Comparison of ENCODE assay signal across 8 mouse cellular contexts in genomic region chr5:24483326-24483725, GRCm38 (mm10). TPM values are rescaled to one million over a fixed set of nuclear protein-coding genes. Genes with fewer than 3 reads are reported as not detected.
DNase-seq lines count a peak whose midpoint lies in the region; ATAC-seq and TF ChIP-seq lines count a peak whose summit lies in the region.

No protein-coding gene starts in this region.

- peaks cover 16% of the 10 kb centered on the region for H3K4me1 ChIP-seq in intestine, embryonic 15.5 days (replicated peaks)
- peaks cover 43% of the 10 kb centered on the region for H3K4me1 ChIP-seq in midbrain, embryonic 15.5 days
- peaks cover 16% of the 10 kb centered on the region; the same call in 1 of the 2 replicates for H3K4me1 ChIP-seq in stomach, embryonic 15.5 days

- H3K27ac ChIP-seq in gastrocnemius, adult 2 months = no peak overlapping the region
- peak overlapping the region; percentile 74 for H3K27ac ChIP-seq in intestine, embryonic 15.5 days
- H3K27ac ChIP-seq in midbrain, embryonic 15.5 days = no peak overlapping the region
- H3K27ac ChIP-seq in stomach, embryonic 15.5 days = peak overlapping the region; percentile 32; the same call in 1 of the 2 replicates

- no peak overlapping the region for H3K4me3 ChIP-seq in gastrocnemius, adult 2 months
- no peak overlapping the region for H3K4me3 ChIP-seq in intestine, embryonic 15.5 days (replicated peaks)
- H3K4me3 ChIP-seq in midbrain, embryonic 15.5 days = no peak overlapping the region
- H3K4me3 ChIP-seq in stomach, embryonic 15.5 days (replicated peaks) = no peak overlapping the region

- no peaks in the 10 kb centered on the region for H3K27me3 ChIP-seq in intestine, embryonic 15.5 days (replicated peaks)
- H3K27me3 ChIP-seq in midbrain, embryonic 15.5 days (replicated peaks) = no peaks in the 10 kb centered on the region
- no peaks in the 10 kb centered on the region for H3K27me3 ChIP-seq in stomach, embryonic 15.5 days (replicated peaks)

- no peaks in the 10 kb centered on the region for H3K9me3 ChIP-seq in intestine, embryonic 15.5 days
- H3K9me3 ChIP-seq in midbrain, embryonic 15.5 days = no peaks in the 10 kb centered on the region
- no peaks in the 10 kb centered on the region for H3K9me3 ChIP-seq in stomach, embryonic 15.5 days

- TF ChIP-seq CTCF in gastrocnemius, adult 2 months (IDR thresholded peaks at IDR 0.05) = peak; percentile 77

- intact Hi-C loops in gastrocnemius, adult 2 months (cut with DNase I) = no loop called here

- H3K4me2 ChIP-seq in intestine, embryonic 15.5 days (replicated peaks) = peak overlapping the region; percentile 38
- no peak overlapping the region for H3K4me2 ChIP-seq in midbrain, embryonic 15.5 days
- H3K4me2 ChIP-seq in stomach, embryonic 15.5 days = peak overlapping the region; percentile 2; the same call in 1 of the 2 replicates

- DNase-seq in 3T3-L1 (ENCODE audit: low read depth, low spot score) (peak; percentile 80), NIH3T3 (ENCODE audit: low read depth) (peak; percentile 76), liver (peak; percentile 65)
- peak; percentile 81 for DNase-seq in cerebellum, adult 9-11 months
- DNase-seq in gastrocnemius, adult 2 months = peak; percentile 72

- H3K36me3 ChIP-seq in intestine, embryonic 15.5 days = peaks cover 55% of the 10 kb centered on the region
- H3K36me3 ChIP-seq in midbrain, embryonic 15.5 days (replicated peaks) = peaks cover 21% of the 10 kb centered on the region; the same call in 1 of the 2 replicates
- peaks cover 62% of the 10 kb centered on the region for H3K36me3 ChIP-seq in stomach, embryonic 15.5 days

- ATAC-seq in intestine, embryonic 15.5 days = peak; percentile 58
- peak; percentile 38 for ATAC-seq in midbrain, embryonic 15.5 days (replicated peaks)
- peak; percentile 37; the same call in 1 of the 2 replicates for ATAC-seq in stomach, embryonic 15.5 days (ENCODE audit: insufficient read depth, low FRiP score, low read depth)

- 15% methylated on average over 11 of the region's 11 CpGs for WGBS in intestine, embryonic 15.5 days
- 20% methylated on average over 11 of the region's 11 CpGs for WGBS in midbrain, embryonic 15.5 days
- WGBS in stomach, embryonic 15.5 days = 26% methylated on average over 11 of the region's 11 CpGs

- peak overlapping the region; percentile 12; the same call in 1 of the 2 replicates for H3K9ac ChIP-seq in intestine, embryonic 15.5 days
- H3K9ac ChIP-seq in midbrain, embryonic 15.5 days = no peak overlapping the region
- H3K9ac ChIP-seq in stomach, embryonic 15.5 days = no peak overlapping the region

RNA-seq across cellular contexts. Expression of gene Agap3, which starts 31.3 kb away (rescaled TPM):
- 10 to 100 TPM; 67.8 to 71.0 TPM for total RNA-seq in gastrocnemius, adult 2 months (2021)
- polyA plus RNA-seq in intestine, embryonic 15.5 days (2015; fragmentation: Nextera tagmentation; extraction: Ambion mirVana) = 28.7 and 28.9 TPM in 2 replicates
- polyA plus RNA-seq in midbrain, embryonic 15.5 days (2015; fragmentation: Nextera tagmentation; extraction: Ambion mirVana) = 122 and 124 TPM in 2 replicates
- 35.9 and 37.7 TPM in 2 replicates for polyA plus RNA-seq in stomach, embryonic 15.5 days (2015; fragmentation: Nextera tagmentation; extraction: Ambion mirVana)

RNA-seq across cellular contexts. Expression of gene Tmub1, which starts 35.7 kb away (rescaled TPM):
- total RNA-seq in gastrocnemius, adult 2 months (2021) = 10 to 100 TPM; 18.1 to 22.2 TPM
- polyA plus RNA-seq in intestine, embryonic 15.5 days (2015; fragmentation: Nextera tagmentation; extraction: Ambion mirVana) = 22.4 and 23.6 TPM in 2 replicates
- polyA plus RNA-seq in midbrain, embryonic 15.5 days (2015; fragmentation: Nextera tagmentation; extraction: Ambion mirVana) = 62.9 and 63.7 TPM in 2 replicates
- 22.0 and 22.3 TPM in 2 replicates for polyA plus RNA-seq in stomach, embryonic 15.5 days (2015; fragmentation: Nextera tagmentation; extraction: Ambion mirVana)

RNA-seq across cellular contexts. Expression of gene Fastk, which starts 38.2 kb away (rescaled TPM):
- total RNA-seq in gastrocnemius, adult 2 months (2021) = 100 to 1,000 TPM; 163 to 214 TPM
- 104 and 110 TPM in 2 replicates for polyA plus RNA-seq in intestine, embryonic 15.5 days (2015; fragmentation: Nextera tagmentation; extraction: Ambion mirVana)
- 96.6 and 104 TPM in 2 replicates for polyA plus RNA-seq in midbrain, embryonic 15.5 days (2015; fragmentation: Nextera tagmentation; extraction: Ambion mirVana)
- polyA plus RNA-seq in stomach, embryonic 15.5 days (2015; fragmentation: Nextera tagmentation; extraction: Ambion mirVana) = 98.1 and 103 TPM in 2 replicates

RNA-seq across cellular contexts. Expression of gene Gbx1, which starts 43.7 kb away (rescaled TPM):
- not detected for total RNA-seq in gastrocnemius, adult 2 months (2021)
- polyA plus RNA-seq in intestine, embryonic 15.5 days (2015; fragmentation: Nextera tagmentation; extraction: Ambion mirVana) = 0.06 TPM in 1 of 2 replicates, not detected in the other
- 0.29 and 0.44 TPM in 2 replicates for polyA plus RNA-seq in midbrain, embryonic 15.5 days (2015; fragmentation: Nextera tagmentation; extraction: Ambion mirVana)
- 0.04 TPM in 1 of 2 replicates, not detected in the other for polyA plus RNA-seq in stomach, embryonic 15.5 days (2015; fragmentation: Nextera tagmentation; extraction: Ambion mirVana)

RNA-seq across cellular contexts. Expression of gene Asb10, which starts 57.5 kb away (rescaled TPM):
- 100 to 1,000 TPM; 101 to 107 TPM for total RNA-seq in gastrocnemius, adult 2 months (2021)
- 0.33 and 0.40 TPM in 2 replicates for polyA plus RNA-seq in intestine, embryonic 15.5 days (2015; fragmentation: Nextera tagmentation; extraction: Ambion mirVana)
- 0.06 and 0.11 TPM in 2 replicates for polyA plus RNA-seq in midbrain, embryonic 15.5 days (2015; fragmentation: Nextera tagmentation; extraction: Ambion mirVana)
- polyA plus RNA-seq in stomach, embryonic 15.5 days (2015; fragmentation: Nextera tagmentation; extraction: Ambion mirVana) = 0.32 and 0.57 TPM in 2 replicates

Comparison
In these comparisons a context has a peak if more than half of its experiments do, and no peak if none do; other contexts are left out.
1. H3K27ac ChIP-seq: peak in intestine, embryonic 15.5 days (single experiment) and stomach, embryonic 15.5 days (single experiment); none in gastrocnemius, adult 2 months (single experiment) and midbrain, embryonic 15.5 days (single experiment).
2. Peak in every context shown above with its lines, with median percentiles within 50 percentile points of each other: DNase-seq and ATAC-seq.